Mouse (Mus musculus) lung, adult 2 months (tissue): ENCODE measurements around the gene Cebpb.

Experiments
- CTCF ChIP-seq: fragments of 200-500 bp; IDR thresholded peaks from 2 replicates; pipeline ENCODE4 v1.5.1; 2011; ENCODE audit warnings: mild to moderate bottlenecking, low read length, control low read depth; ENCODE audit not compliant: insufficient read depth
- POLR2A ChIP-seq: fragments of 200-500 bp; IDR thresholded peaks from 2 replicates; pipeline ENCODE4 v1.6.1; 2011; ENCODE audit warnings: low read depth, mild to moderate bottlenecking, control low read depth, low read length, borderline replicate concordance; ENCODE audit errors: extremely low read depth

DNA sequence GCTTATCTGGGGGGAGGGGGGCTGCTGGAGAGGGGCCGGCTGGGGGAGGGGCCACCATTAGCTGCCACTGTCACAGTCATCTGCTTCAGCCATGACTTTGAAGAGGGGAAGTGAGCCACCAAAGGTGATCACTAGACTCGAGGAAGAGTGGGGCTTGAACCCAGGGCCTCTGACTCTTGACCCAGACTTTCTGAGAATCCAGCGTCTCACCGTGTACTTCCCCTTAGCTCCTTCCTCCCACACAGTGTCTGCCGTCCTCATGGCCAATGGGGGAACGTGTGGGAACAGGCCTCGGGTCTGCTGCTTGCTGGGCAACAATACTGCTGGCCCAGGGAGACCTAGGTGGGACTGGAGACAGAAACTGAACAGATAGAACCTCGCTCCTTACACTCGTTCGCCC lies 46.1 kb downstream of the Cebpb start:
- TF ChIP-seq POLR2A (no peak), CTCF (no peak)
